Mouse (Mus musculus) heart, postnatal 10 days (tissue): Measurements from ENCODE around the gene Olfr1040. TPM values are rescaled to one million over a fixed set of nuclear protein-coding genes. Genes with fewer than 3 reads are reported as not detected.
"Not testable (repeated sequence)": the region's sequence is repeated elsewhere in the genome, so short reads cannot be mapped to it uniquely, and the experiment has no call there.

Source experiments
- DNase-seq, 2 experiments: peaks; one replicate each; pipeline ENCODE4 v3.0.0; 2021
- intact Hi-C: fragments of 180-260 bp; cut with DNase I; formaldehyde crosslinking; loops from one replicate; pipeline ENCODE4 v1.15.1; 2025
- total RNA-seq, 2 experiments: library from RNA; stranded (reverse); gene quantifications; 2 replicates each; pipeline ENCODE4 v1.2.3; 2021

The Olfr1040 gene
- not detected for total RNA-seq

DNA sequence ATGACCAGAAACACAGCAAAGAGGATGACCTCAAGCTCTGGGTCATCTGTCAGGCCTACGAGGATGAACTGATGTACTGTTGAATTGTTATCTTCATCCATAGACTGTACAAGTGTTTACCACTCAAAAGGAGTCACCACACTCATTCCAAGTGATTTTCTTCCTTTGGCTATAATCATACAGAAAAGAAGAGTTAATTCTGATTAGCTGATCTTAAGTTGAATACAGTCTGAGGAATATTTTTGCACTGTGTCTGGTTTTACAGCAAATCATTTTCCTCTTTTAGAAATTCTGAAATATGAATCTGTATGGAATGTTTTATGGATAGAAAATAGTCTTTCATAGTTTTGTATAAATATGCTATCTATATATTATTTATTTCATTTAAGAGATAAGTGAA lies at the start of gene Olfr1040:
Gene Olfr1040 (minus strand): TSS at position 101 of the 400 bp plus-strand sequence.
- intact Hi-C loops: no loop called here
- no peak for DNase-seq

DNA sequence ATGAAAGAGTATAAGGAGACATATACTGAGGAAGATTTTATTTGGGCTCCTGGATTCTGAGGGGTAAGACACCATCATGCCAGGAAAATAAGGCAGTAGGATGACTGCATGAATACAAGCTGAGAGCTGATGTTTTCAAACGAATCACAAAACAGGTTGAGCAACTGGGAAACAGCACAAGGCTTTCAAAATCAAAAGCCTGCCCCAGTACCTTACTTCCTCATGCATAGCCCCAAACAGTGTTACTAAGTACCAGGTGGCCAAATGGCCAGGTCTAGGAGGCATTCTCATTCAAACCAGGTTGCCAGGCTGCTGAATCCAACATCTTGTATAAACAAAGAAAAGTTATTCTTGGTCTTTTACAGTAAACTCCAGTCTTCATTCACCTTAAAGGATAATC lies 49.3 kb upstream of the Olfr1040 start:
- no peak for DNase-seq
- intact Hi-C loops: no loop called here

DNA sequence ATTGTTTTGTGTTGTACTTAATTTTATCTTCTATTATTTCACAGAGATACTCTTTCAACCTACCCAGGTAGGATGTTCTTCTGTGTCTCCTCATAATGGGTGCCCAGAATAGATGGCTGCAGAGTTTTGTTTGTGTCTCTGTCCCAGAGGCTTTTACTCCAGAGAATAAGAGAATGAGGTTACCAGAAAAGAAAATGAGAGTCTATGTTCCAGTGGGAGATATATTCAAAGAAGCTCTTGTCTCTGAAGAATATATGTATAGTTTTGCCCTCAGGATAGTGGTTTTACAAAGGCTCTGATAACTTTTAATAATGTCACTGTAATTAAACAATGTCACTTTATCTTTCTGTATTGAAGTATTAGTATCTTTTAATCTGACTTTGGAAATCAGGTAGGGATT lies 39.1 kb upstream of the Olfr1040 start, which contains the start of gene Olfr52:
Gene Olfr52 (minus strand): TSS at position 101 of the 400 bp plus-strand sequence.
- intact Hi-C loops: no loop called here
- DNase-seq: no peak

- DNase-seq: no peak
- intact Hi-C loops: no loop called here
Observed at GRCm38 (mm10) chr2:86179950-86180349, 33.4 kb upstream of the Olfr1040 start.

DNA sequence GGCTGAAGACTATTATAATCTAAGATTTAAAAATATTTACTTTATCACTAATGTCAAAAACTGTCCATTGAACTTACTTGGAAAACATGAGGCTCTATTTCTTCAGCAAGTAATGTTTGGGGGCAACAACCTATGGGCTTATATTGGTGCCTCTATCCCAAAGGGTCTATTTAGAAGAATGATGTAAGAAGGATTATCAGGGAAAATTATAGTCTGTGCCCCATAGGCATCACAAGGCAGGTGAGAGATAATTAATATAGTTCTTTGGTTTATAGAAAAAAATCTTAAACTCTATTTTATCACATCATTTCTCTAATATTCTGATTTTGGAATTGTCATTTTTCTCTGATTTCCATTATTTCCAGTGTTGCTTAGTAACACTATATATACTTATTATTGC lies 31.2 kb upstream of the Olfr1040 start, which contains the start of gene Olfr1044:
Gene Olfr1044 (minus strand): TSS at position 101 of the 400 bp plus-strand sequence.
- DNase-seq: no peak
- intact Hi-C loops: no loop called here

DNA sequence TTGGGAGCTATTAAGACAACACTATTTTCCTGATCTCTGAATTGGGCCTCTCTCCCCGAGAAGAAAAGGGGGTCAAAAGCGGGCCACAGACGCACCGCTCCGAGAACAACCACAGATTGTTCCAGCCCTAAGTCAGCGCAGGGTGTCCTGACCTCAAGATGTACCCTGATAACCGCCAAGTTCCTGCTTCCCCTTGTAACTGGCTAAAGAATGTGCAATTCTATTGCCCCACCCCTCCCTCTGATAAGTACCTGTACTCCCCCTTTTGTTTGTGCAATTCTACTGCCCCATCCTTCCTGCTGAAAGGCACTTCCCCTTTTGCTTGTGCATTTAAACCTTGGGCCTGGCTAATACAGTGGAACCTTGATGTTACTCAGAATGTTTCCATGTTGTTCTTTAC lies 28.9 kb upstream of the Olfr1040 start:
- intact Hi-C loops, DNase-seq: not testable (repeated sequence)

DNA sequence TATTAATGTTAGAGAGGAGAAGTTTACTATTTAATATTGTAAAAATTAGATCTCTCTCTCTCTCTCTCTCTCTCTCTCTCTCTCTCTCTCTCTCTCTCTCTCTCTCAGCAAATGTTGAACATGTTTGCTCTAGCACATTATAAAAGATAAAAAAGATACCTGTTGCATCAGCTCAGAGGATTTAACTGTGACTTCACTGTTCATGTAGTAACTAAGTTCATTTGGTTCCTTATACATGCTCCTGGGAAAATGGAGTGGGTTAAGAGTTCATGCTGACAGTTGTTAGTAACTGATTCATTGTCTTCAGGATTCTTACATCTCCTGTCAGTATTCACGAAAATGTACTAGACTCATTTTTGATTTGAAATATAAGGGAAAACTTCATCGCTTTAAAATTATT lies 20.9 kb upstream of the Olfr1040 start, which contains the start of gene Olfr1043:
Gene Olfr1043 (minus strand): TSS at position 101 of the 400 bp plus-strand sequence.
- intact Hi-C loops: no loop called here
- no peak for DNase-seq

DNA sequence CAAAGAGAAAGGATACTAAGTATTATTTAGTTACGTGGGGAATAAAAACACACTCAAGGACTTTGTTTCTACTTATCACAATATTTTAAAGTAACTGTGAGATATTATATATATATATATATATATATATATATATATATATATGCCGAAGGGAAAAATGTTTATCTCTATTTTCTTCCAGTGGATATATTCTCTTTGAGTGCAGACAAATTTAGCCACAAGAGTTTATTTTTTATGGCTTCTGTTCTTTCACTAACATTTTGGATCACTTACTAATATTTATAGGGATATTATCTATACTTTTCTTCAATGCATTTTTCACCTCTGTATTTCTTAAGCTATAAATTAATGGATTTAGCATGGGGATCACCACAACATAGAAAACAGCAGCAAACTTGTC lies 15.2 kb upstream of the Olfr1040 start, which contains the start of gene Olfr1042:
Gene Olfr1042 (minus strand): TSS at position 101 of the 400 bp plus-strand sequence.
- no peak for DNase-seq
- intact Hi-C loops: no loop called here

GRCm38 (mm10) chr2:86135828-86136227 lies 10.7 kb downstream of the Olfr1040 start, which contains the start of gene Olfr1039:
TSS of gene Olfr1039 (minus strand) at chr2:86135928.
- DNase-seq: no peak
- intact Hi-C loops: no loop called here

Other genes starting within 250 kb of the Olfr1040 start
- not detected for gene Olfr1024, start 241.7 kb downstream of the Olfr1040 start, total RNA-seq
- gene Olfr1025-ps1, start 231.5 kb downstream of the Olfr1040 start, total RNA-seq: not detected
- not detected for gene Olfr1026, start 225.2 kb downstream of the Olfr1040 start, total RNA-seq
- not detected for gene Olfr1028, start 196.3 kb downstream of the Olfr1040 start, total RNA-seq
- not detected for gene Olfr1029, start 172.8 kb downstream of the Olfr1040 start, total RNA-seq
- gene Olfr1030, start 167.5 kb downstream of the Olfr1040 start, total RNA-seq: not detected
- gene Olfr1031, start 156.4 kb downstream of the Olfr1040 start, total RNA-seq: not detected
- gene Olfr1032, start 141.2 kb downstream of the Olfr1040 start, total RNA-seq: not detected
- gene Olfr1033, start 126.1 kb downstream of the Olfr1040 start, total RNA-seq: 1 to 10 TPM; 1.2 to 8.1 TPM
- under 1 TPM; 0.10 to 0.17 TPM for gene Olfr1034, start 100.9 kb downstream of the Olfr1040 start, total RNA-seq
- not detected for gene Olfr1036, start 72.7 kb downstream of the Olfr1040 start, total RNA-seq
- not detected for gene Olfr1037, start 59.3 kb downstream of the Olfr1040 start, total RNA-seq
- gene Olfr1039, start 10.8 kb downstream of the Olfr1040 start, total RNA-seq: not detected
- not detected for gene Olfr1042, start 15.1 kb upstream of the Olfr1040 start, total RNA-seq
- not detected for gene Olfr1043, start 20.8 kb upstream of the Olfr1040 start, total RNA-seq
- gene Olfr1044, start 31.1 kb upstream of the Olfr1040 start, total RNA-seq: not detected
- gene Olfr52, start 39.0 kb upstream of the Olfr1040 start, total RNA-seq: not detected
- not detected for gene Olfr1045, start 56.3 kb upstream of the Olfr1040 start, total RNA-seq
- not detected for gene Olfr1046, start 72.6 kb upstream of the Olfr1040 start, total RNA-seq
- gene Olfr1047, start 84.7 kb upstream of the Olfr1040 start, total RNA-seq: not detected
- not detected for gene Olfr1048, start 93.6 kb upstream of the Olfr1040 start, total RNA-seq
- not detected for gene Olfr1049, start 111.6 kb upstream of the Olfr1040 start, total RNA-seq
- gene Olfr1051, start 132.4 kb upstream of the Olfr1040 start, total RNA-seq: not detected
- not detected for gene Olfr1052, start 145.7 kb upstream of the Olfr1040 start, total RNA-seq
- gene Olfr1053, start 168.6 kb upstream of the Olfr1040 start, total RNA-seq: not detected
- gene Olfr1054, start 188.7 kb upstream of the Olfr1040 start, total RNA-seq: not detected
- not detected for gene Olfr1055, start 203.6 kb upstream of the Olfr1040 start, total RNA-seq
- gene Olfr1056, start 215.7 kb upstream of the Olfr1040 start, total RNA-seq: not detected
- not detected for gene Olfr1057, start 231.7 kb upstream of the Olfr1040 start, total RNA-seq
- not detected for gene Olfr1058, start 241.8 kb upstream of the Olfr1040 start, total RNA-seq